Mouse (Mus musculus) stomach, embryonic 15.5 days (tissue): Measurements from ENCODE around the gene Lmbrd2. TPM values are rescaled to one million over a fixed set of nuclear protein-coding genes. Genes with fewer than 3 reads are reported as not detected.

ENCODE experiments used
- ATAC-seq: fragments of 200-750 bp; cut with Nextera tagmentation; 2 replicates; pipeline ENCODE4 v1.8.0; 2017; ENCODE audit warnings: low read depth, moderate number of reproducible peaks, moderate TSS enrichment; ENCODE audit not compliant: insufficient read depth, low FRiP score
- H3K27ac ChIP-seq: fragments of 300-500 bp; sonication (generic); 2 replicates; pipeline ENCODE4 v1.5.1; 2015; ENCODE audit warnings: mild to moderate bottlenecking, inconsistent platforms
- H3K27me3 ChIP-seq: fragments of 300-500 bp; sonication (generic); replicated peaks from 2 replicates; pipeline ENCODE4 v1.6.1; 2015; ENCODE audit warnings: inconsistent platforms
- H3K36me3 ChIP-seq: fragments of 300-500 bp; sonication (generic); 2 replicates; pipeline ENCODE4 v1.6.1; 2015; ENCODE audit warnings: inconsistent platforms
- H3K4me1 ChIP-seq: fragments of 300-500 bp; sonication (generic); 2 replicates; pipeline ENCODE4 v1.6.1; 2015; ENCODE audit warnings: inconsistent platforms
- H3K4me2 ChIP-seq: fragments of 300-500 bp; sonication (generic); 2 replicates; pipeline ENCODE4 v1.6.1; 2015; ENCODE audit warnings: mild to moderate bottlenecking, inconsistent platforms
- H3K4me3 ChIP-seq: fragments of 300-500 bp; sonication (generic); replicated peaks from 2 replicates; pipeline ENCODE4 v1.5.1; 2015; ENCODE audit warnings: inconsistent platforms
- H3K9ac ChIP-seq: fragments of 300-500 bp; sonication (generic); 2 replicates; pipeline ENCODE4 v1.6.1; 2015; ENCODE audit warnings: inconsistent platforms
- H3K9me3 ChIP-seq: fragments of 300-500 bp; sonication (generic); 2 replicates; pipeline ENCODE4 v1.6.1; 2016; ENCODE audit warnings: inconsistent platforms
- WGBS: fragments of 180-500 bp; shearing (Covaris S2); methylation state at CpG from one replicate; pipeline ENCODE4 v1.1.7; 2015; 5-methylcytosine and 5-hydroxymethylcytosine counted together
- polyA plus RNA-seq: library from polyadenylated mRNA; unstranded; fragments of >200 nt; fragmentation: Nextera tagmentation; extraction: Ambion mirVana; gene quantifications from 2 replicates; pipeline ENCODE4 v1.2.1, GENCODE M21; 2015

Lmbrd2 gene
- polyA plus RNA-seq, 1 experiment from 2014 or later = 2.9 TPM

GRCm38 (mm10) chr15:9114599-9114998 is 25.8 kb upstream of the Lmbrd2 start:
- Histone ChIP-seq H3K4me2 (no peak overlapping the region), H3K4me1 (no peaks in the 10 kb centered on the region), H3K27me3 (no peaks in the 10 kb centered on the region), H3K36me3 (peaks cover 45% of the 10 kb centered on the region), H3K9ac (no peak overlapping the region), H3K9me3 (no peaks in the 10 kb centered on the region), H3K27ac (no peak overlapping the region), H3K4me3 (no peak overlapping the region)
- 43% methylated on average over 5 of the region's 5 CpGs for WGBS
- peak; percentile 61; the same call in 1 of the 2 replicates for ATAC-seq

- ATAC-seq = no peak
- Histone ChIP-seq H3K27me3 (no peaks in the 10 kb centered on the region), H3K4me1 (no peaks in the 10 kb centered on the region), H3K9me3 (no peaks in the 10 kb centered on the region), H3K4me2 (no peak overlapping the region), H3K27ac (no peak overlapping the region), H3K9ac (no peak overlapping the region), H3K4me3 (no peak overlapping the region), H3K36me3 (peaks cover 48% of the 10 kb centered on the region)
- 88% methylated on average over 4 of the region's 4 CpGs for whole genome bisulfite sequencing
Observed at GRCm38 (mm10) chr15:9118852-9119251, 21.5 kb upstream of the Lmbrd2 start.

- 89% methylated on average over 2 of the region's 2 CpGs for WGBS
- ATAC-seq = no peak
- H3K36me3 ChIP-seq = peaks cover 48% of the 10 kb centered on the region
Observed at GRCm38 (mm10) chr15:9120081-9120480, 20.3 kb upstream of the Lmbrd2 start.

GRCm38 (mm10) chr15:9122989-9123388 is 17.4 kb upstream of the Lmbrd2 start:
- H3K4me3 ChIP-seq = no peak overlapping the region
- H3K9me3 ChIP-seq = no peaks in the 10 kb centered on the region
- H3K27me3 ChIP-seq = no peaks in the 10 kb centered on the region
- no peak overlapping the region for H3K27ac ChIP-seq
- no peak overlapping the region for H3K9ac ChIP-seq
- WGBS = 86% methylated on average over 4 of the region's 4 CpGs
- ATAC-seq = no peak
- H3K4me2 ChIP-seq = no peak overlapping the region
- no peaks in the 10 kb centered on the region for H3K4me1 ChIP-seq
- peaks cover 32% of the 10 kb centered on the region for H3K36me3 ChIP-seq

More at GRCm38 (mm10) chr15:9120081-9120480, 20.3 kb upstream of the Lmbrd2 start:
- no peaks in the 10 kb centered on the region for H3K9me3 ChIP-seq
- H3K4me3 ChIP-seq = no peak overlapping the region
- no peak overlapping the region for H3K9ac ChIP-seq
- H3K4me1 ChIP-seq = no peaks in the 10 kb centered on the region
- H3K27me3 ChIP-seq = no peaks in the 10 kb centered on the region
- H3K4me2 ChIP-seq = no peak overlapping the region
- H3K27ac ChIP-seq = no peak overlapping the region

- ATAC-seq = no peak
- Histone ChIP-seq H3K4me3 (no peak overlapping the region), H3K36me3 (peaks cover 26% of the 10 kb centered on the region), H3K9ac (no peak overlapping the region), H3K4me2 (no peak overlapping the region), H3K4me1 (no peaks in the 10 kb centered on the region), H3K9me3 (no peaks in the 10 kb centered on the region), H3K27me3 (no peaks in the 10 kb centered on the region), H3K27ac (no peak overlapping the region)
- WGBS = 93% methylated on average over 21 of the region's 21 CpGs
Observed at GRCm38 (mm10) chr15:9124856-9125255, 15.5 kb upstream of the Lmbrd2 start.

GRCm38 (mm10) chr15:9127051-9127791 is 13.1 kb upstream of the Lmbrd2 start:
- Histone ChIP-seq H3K4me3 (no peak overlapping the region), H3K27ac (no peak overlapping the region), H3K4me2 (no peak overlapping the region), H3K9me3 (no peaks in the 10 kb centered on the region), H3K27me3 (no peaks in the 10 kb centered on the region), H3K36me3 (peaks cover 26% of the 10 kb centered on the region), H3K4me1 (no peaks in the 10 kb centered on the region), H3K9ac (no peak overlapping the region)
- 81% methylated on average over 7 of the region's 7 CpGs for WGBS
- no peak for ATAC-seq

- Histone ChIP-seq H3K4me3 (no peak overlapping the region), H3K27me3 (no peaks in the 10 kb centered on the region), H3K4me1 (peaks cover 16% of the 10 kb centered on the region; the same call in 1 of the 2 replicates), H3K9me3 (no peaks in the 10 kb centered on the region), H3K27ac (peak overlapping the region; percentile 57; the same call in 1 of the 2 replicates), H3K9ac (peak overlapping the region; percentile 1; the same call in 1 of the 2 replicates), H3K36me3 (peaks cover 18% of the 10 kb centered on the region), H3K4me2 (no peak overlapping the region)
- WGBS = 70% methylated on average over 9 of the region's 9 CpGs
- ATAC-seq = peak; percentile 25; the same call in 1 of the 2 replicates
Observed at GRCm38 (mm10) chr15:9130772-9131498, 9.4 kb upstream of the Lmbrd2 start.

GRCm38 (mm10) chr15:9131499-9131888 is 8.9 kb upstream of the Lmbrd2 start:
- H3K27me3 ChIP-seq = no peaks in the 10 kb centered on the region
- H3K27ac ChIP-seq = peak overlapping the region; percentile 57; the same call in 1 of the 2 replicates
- peaks cover 21% of the 10 kb centered on the region for H3K36me3 ChIP-seq
- 68% methylated on average over 4 of the region's 4 CpGs for WGBS
- peaks cover 16% of the 10 kb centered on the region; the same call in 1 of the 2 replicates for H3K4me1 ChIP-seq
- H3K4me3 ChIP-seq = no peak overlapping the region
- ATAC-seq = no peak
- no peak overlapping the region for H3K4me2 ChIP-seq
- no peaks in the 10 kb centered on the region for H3K9me3 ChIP-seq
- peak overlapping the region; percentile 1; the same call in 1 of the 2 replicates for H3K9ac ChIP-seq

- Histone ChIP-seq H3K4me2 (no peak overlapping the region), H3K4me3 (no peak overlapping the region), H3K27ac (peak overlapping the region; percentile 57; the same call in 1 of the 2 replicates), H3K27me3 (no peaks in the 10 kb centered on the region), H3K9ac (no peak overlapping the region), H3K36me3 (peaks cover 26% of the 10 kb centered on the region), H3K9me3 (no peaks in the 10 kb centered on the region), H3K4me1 (peaks cover 20% of the 10 kb centered on the region; the same call in 1 of the 2 replicates)
- 77% methylated on average over 13 of the region's 13 CpGs for WGBS
- ATAC-seq = no peak
Observed at GRCm38 (mm10) chr15:9132693-9133443, 7.5 kb upstream of the Lmbrd2 start.

GRCm38 (mm10) chr15:9134891-9135507 is 5.4 kb upstream of the Lmbrd2 start:
- WGBS = 45% methylated on average over 6 of the region's 6 CpGs
- Histone ChIP-seq H3K27me3 (no peaks in the 10 kb centered on the region), H3K27ac (peak overlapping the region; percentile 57; the same call in 1 of the 2 replicates), H3K4me1 (peaks cover 25% of the 10 kb centered on the region), H3K9ac (no peak overlapping the region), H3K9me3 (no peaks in the 10 kb centered on the region), H3K36me3 (peaks cover 23% of the 10 kb centered on the region), H3K4me3 (no peak overlapping the region), H3K4me2 (no peak overlapping the region)
- ATAC-seq = no peak

GRCm38 (mm10) chr15:9139447-9139846 is 903 bp upstream of the Lmbrd2 start:
- peak overlapping the region; percentile 48 for H3K9ac ChIP-seq
- peaks cover 18% of the 10 kb centered on the region for H3K4me1 ChIP-seq
- H3K27me3 ChIP-seq = no peaks in the 10 kb centered on the region
- H3K9me3 ChIP-seq = no peaks in the 10 kb centered on the region
- peak overlapping the region; percentile 65 for H3K4me2 ChIP-seq
- H3K27ac ChIP-seq = peak overlapping the region; percentile 57; the same call in 1 of the 2 replicates
- 20% methylated on average over 10 of the region's 10 CpGs for WGBS
- H3K36me3 ChIP-seq = peaks cover 13% of the 10 kb centered on the region; the same call in 1 of the 2 replicates
- H3K4me3 ChIP-seq = peak overlapping the region; percentile 96
- no peak for ATAC-seq
